Mouse (Mus musculus) kidney, adult 2 months (tissue): Measurements from ENCODE around the gene Dynlt3. TPM values are rescaled to one million over a fixed set of nuclear protein-coding genes. Genes with fewer than 3 reads are reported as not detected.
A peak's percentile ranks its signal among the peaks of the same experiment; 100 is the strongest.
"Not testable (repeated sequence)": the region's sequence is repeated elsewhere in the genome, so short reads cannot be mapped to it uniquely, and the experiment has no call there.

Experiments
- DNase-seq: peaks from one replicate; pipeline ENCODE4 v3.0.0; 2021
- H3K27ac ChIP-seq: fragments of 200-500 bp; 2 replicates; pipeline ENCODE4 v1.5.1; 2012; ENCODE audit warnings: low read depth, low read length, control low read depth, inconsistent platforms; ENCODE audit not compliant: insufficient read depth
- H3K27me3 ChIP-seq: fragments of 200-500 bp; replicated peaks from 2 replicates; pipeline ENCODE4 v1.6.1; 2012; ENCODE audit warnings: mild to moderate bottlenecking, moderate library complexity, low read length, inconsistent platforms; ENCODE audit not compliant: control insufficient read depth, insufficient read depth
- H3K36me3 ChIP-seq: fragments of 200-500 bp; 2 replicates; pipeline ENCODE4 v1.6.1; 2012; ENCODE audit warnings: mild to moderate bottlenecking, moderate library complexity, low read length, inconsistent platforms; ENCODE audit not compliant: control insufficient read depth, insufficient read depth
- H3K4me1 ChIP-seq: fragments of 200-500 bp; 2 replicates; pipeline ENCODE4 v1.6.1; 2011; ENCODE audit warnings: low read length; ENCODE audit not compliant: control insufficient read depth, insufficient read depth
- H3K4me3 ChIP-seq: fragments of 200-500 bp; 2 replicates; pipeline ENCODE4 v1.5.1; 2011; ENCODE audit warnings: mild to moderate bottlenecking, low read depth, low read length, control low read depth; ENCODE audit not compliant: insufficient read depth
- CTCF ChIP-seq: fragments of 200-500 bp; conservative IDR thresholded peaks from 2 replicates; pipeline ENCODE4 v1.5.1; 2011; ENCODE audit warnings: low read depth, mild to moderate bottlenecking, control low read depth, low read length, moderate library complexity, mixed read lengths; ENCODE audit not compliant: insufficient read depth, insufficient read length
- POLR2A ChIP-seq: fragments of 200-500 bp; IDR thresholded peaks from one replicate; pipeline ENCODE4 v1.6.1; 2011; ENCODE audit warnings: low read depth, low read length, control low read depth
- WGBS: fragments of 180-500 bp; shearing (Covaris S2); methylation state at CpG from one replicate; pipeline ENCODE4 v1.1.7; 2018; 5-methylcytosine and 5-hydroxymethylcytosine counted together
- polyA plus RNA-seq: library from polyadenylated mRNA; depleted of rRNA; stranded (reverse); fragments of >200 nt; gene quantifications from 2 replicates; pipeline ENCODE4 v1.2.3, GENCODE M21; 2012; rRNA removed

Gene Dynlt3
- polyA plus RNA-seq, result 47.5 and 69.6 TPM in 2 replicates

DNA sequence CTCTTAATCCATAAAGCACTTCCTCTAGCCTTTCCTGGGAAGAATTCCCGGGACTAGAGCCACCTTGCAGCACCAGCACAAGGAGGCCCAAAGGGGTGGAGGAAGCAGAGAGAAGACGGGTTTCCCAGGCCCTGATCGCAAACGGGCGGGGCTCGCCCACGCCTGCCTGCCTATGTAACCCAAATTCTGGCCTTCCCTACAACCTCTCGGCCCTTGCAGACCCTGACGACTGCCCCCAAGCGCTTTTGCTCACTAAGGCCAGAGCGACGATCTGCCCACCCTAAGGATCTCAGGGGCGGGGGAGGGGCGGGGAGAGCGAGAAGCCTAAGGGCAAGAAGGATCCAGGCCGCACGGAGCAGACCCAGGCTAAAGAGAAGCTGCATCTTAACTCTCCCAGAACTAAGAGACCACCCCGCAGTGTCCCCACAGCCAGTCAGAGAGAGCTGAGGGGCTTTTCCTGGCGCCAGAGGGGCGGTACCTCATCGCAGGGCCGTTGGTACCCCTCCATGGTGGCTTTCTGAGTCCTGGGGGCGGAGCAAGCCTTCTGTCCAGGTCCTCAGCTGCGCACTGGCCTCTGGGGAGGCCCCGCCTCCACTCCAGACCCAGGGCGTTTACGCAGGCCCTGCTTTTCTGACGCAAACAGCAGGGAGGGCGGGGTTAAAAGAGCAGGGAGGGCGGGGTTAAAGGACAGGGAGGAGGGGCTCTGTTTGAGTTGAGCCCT is at the start of gene Dynlt3:
Gene Dynlt3 (minus strand): TSS at position 613 of the 721 bp plus-strand sequence.
- Histone ChIP-seq H3K4me1 (0 out of 2 replicates have a peak, but pooled peaks cover 2% of the 10 kb centered on the region), H3K27ac (peak within 1 kb of the TSS; percentile 65), H3K4me3 (peak within 1 kb of the TSS; percentile 93), H3K27me3 (no peaks in the 10 kb centered on the region), H3K36me3 (no peaks in the 10 kb centered on the region)
- WGBS, result under 1% methylated on average over 30 of the region's 30 CpGs
- DNase-seq, result peak; percentile 88
- TF ChIP-seq CTCF (no peak), POLR2A (no peak)

DNA sequence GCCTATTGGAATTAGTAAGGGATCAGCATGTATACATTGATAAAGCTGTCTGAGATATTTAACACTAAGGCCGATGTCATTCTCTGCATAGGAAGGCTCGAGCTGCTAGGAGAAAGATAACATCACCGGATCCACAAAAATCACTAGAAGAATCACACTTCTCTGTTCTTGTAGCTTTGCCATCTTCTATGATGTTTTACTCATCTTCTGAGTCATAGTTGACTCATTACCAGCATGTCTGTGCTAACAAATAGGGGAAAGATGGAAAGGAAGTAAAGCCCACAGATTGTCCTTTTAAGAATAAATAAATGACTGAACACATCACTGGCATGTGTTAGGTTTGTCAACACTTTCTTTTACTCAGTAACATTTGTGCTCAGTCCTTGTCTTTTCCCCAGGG is 37.0 kb upstream of the Dynlt3 start:
- DNase-seq, result no peak
- Histone ChIP-seq H3K4me3 (no peak overlapping the region), H3K4me1 (no peaks in the 10 kb centered on the region), H3K36me3 (no peaks in the 10 kb centered on the region), H3K27me3 (no peaks in the 10 kb centered on the region), H3K27ac (no peak overlapping the region)
- 92% methylated on average over 3 of the region's 3 CpGs for WGBS
- TF ChIP-seq CTCF, result no peak
- no peak for TF ChIP-seq POLR2A

DNA sequence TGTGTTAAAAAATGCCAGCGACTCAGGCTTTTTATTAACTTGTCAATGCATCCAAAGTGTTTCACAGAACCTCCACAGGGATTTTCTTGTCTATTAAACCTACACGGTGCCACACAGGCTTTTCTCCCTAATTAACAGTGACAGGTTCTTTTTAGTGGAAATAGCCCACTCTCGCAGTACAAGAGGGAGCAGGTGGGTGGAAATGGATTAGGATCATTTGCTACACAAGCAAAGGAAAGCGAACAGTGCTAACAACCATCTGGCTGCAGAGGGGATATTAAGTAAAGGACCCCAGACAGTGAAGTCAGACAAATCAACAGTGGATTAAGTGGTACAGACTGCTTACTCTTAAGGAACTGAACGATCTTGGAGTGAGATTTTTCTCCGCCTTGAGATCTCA is 33.2 kb upstream of the Dynlt3 start:
- no peaks in the 10 kb centered on the region for H3K4me1 ChIP-seq
- no peak overlapping the region for H3K4me3 ChIP-seq
- no peak for DNase-seq
- 81% methylated on average over 6 of the region's 6 CpGs for WGBS
- H3K27me3 ChIP-seq, result no peaks in the 10 kb centered on the region
- no peak overlapping the region for H3K27ac ChIP-seq
- TF ChIP-seq CTCF (no peak), POLR2A (no peak)
- H3K36me3 ChIP-seq, result no peaks in the 10 kb centered on the region

DNA sequence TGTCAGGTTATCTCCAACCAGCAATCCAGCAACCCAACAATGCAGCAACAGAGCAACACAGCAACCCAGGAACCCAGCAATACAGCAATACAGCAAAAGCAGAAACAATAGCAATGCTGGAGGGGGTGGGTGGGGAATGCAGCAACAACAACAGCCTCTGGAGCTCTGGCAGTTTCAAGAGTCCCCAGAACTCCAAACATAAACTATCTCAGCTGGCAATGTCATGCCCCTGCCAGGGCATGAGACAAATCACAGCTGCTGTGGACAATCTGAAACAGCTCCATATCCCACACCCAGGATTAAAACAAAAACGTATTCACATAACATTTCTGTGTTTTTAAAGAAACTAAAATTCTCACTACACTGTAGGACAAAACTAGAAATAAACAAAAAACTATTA is 9.2 kb upstream of the Dynlt3 start:
- Histone ChIP-seq H3K4me1 (no peaks in the 10 kb centered on the region), H3K27ac (no peak overlapping the region), H3K4me3 (no peak overlapping the region), H3K27me3 (no peaks in the 10 kb centered on the region), H3K36me3 (no peaks in the 10 kb centered on the region)
- DNase-seq, result no peak
- WGBS, result 13% methylated on average over 1 of the region's 1 CpGs
- TF ChIP-seq POLR2A (no peak), CTCF (no peak)

DNA sequence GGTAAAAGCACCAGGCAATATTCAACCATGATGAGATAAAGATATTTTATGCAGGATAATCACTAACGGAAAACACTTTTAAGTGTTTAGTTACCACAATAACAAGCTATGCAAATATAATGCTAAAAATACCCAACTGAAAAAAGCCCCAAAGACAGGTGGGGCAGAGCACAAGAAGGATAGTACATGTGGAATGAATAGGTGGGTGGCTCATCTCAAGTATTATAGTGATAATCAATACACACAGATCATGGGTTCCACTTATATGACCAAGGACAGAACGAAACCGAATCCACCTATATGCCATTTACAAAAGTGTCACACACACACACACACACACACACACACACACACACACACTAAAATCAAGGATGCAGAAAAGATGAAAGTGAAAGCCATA is 8.6 kb upstream of the Dynlt3 start:
- no peak for TF ChIP-seq CTCF
- no peak for TF ChIP-seq POLR2A
- Histone ChIP-seq H3K27ac (no peak overlapping the region), H3K4me3 (no peak overlapping the region), H3K27me3 (no peaks in the 10 kb centered on the region), H3K36me3 (no peaks in the 10 kb centered on the region), H3K4me1 (no peaks in the 10 kb centered on the region)
- 84% methylated on average over 3 of the region's 3 CpGs for WGBS
- no peak for DNase-seq

DNA sequence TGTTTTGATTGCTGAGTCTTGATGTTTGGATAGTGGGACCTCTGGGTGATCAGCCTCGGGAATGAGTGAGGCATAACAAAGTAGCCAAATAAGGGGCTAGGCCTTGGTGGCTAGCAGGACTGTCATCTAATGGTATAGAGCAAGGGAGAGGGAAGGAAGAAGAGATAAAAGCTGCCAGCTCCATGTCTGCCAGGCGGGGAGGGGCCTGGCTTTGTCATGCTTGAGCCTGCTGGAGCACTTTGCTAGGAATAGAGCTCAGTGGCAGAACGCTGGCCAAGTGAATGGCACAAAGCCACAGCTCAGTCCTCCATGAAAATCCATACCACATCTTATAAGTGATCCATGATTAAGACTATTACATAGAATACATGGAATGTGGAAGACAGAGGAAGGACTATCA is 10.0 kb downstream of the Dynlt3 start:
- H3K36me3 ChIP-seq, result no peaks in the 10 kb centered on the region
- H3K4me1 ChIP-seq, result no peaks in the 10 kb centered on the region
- H3K27me3 ChIP-seq, result no peaks in the 10 kb centered on the region
- 66% methylated on average over 3 of the region's 3 CpGs for WGBS
- TF ChIP-seq POLR2A, result no peak
- no peak for TF ChIP-seq CTCF
- DNase-seq, result no peak
- no peak overlapping the region for H3K4me3 ChIP-seq
- no peak overlapping the region for H3K27ac ChIP-seq

DNA sequence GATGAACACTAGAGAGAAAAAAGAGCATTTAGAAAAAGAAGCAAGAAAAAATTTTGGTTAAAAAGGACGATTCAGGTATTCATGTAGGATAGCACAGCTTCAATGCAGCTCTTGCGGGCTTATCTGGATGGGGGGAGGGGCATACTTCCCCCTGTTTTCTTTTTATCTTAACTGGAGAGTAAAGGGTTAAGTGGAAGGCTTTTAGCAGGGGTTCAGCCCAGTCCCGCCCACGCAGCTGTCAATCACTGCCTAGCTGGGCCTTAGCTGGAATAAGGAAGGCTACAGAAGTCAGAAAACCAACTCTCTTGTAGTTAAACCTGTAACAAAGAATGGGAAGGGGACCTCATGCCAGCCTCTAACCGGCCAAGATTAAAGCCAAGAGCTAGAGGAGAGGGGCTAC is 22.2 kb downstream of the Dynlt3 start:
- not testable (repeated sequence) for DNase-seq, H3K4me3 ChIP-seq, H3K36me3 ChIP-seq, H3K27me3 ChIP-seq, H3K27ac ChIP-seq, H3K4me1 ChIP-seq
- WGBS, result 86% methylated on average over 5 of the region's 5 CpGs

DNA sequence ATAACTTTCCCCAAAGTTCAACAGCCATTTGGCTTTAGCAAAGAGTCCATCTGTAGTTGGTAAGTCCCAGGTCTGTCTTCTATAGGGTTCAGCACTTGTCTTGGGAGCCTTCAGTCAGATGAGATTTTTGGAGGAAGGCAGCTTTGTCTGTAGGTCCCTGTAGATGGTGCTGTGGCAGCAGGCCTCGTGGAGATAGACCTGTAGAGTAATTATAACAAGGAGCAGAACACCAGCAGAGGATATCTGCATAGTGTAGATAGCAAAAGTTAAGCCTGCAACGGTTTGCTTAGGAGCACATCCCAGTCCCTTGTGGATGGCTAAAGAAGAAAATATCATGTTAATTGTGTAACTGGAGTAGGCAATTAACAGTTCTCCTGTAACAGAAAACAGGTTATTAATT is 22.7 kb downstream of the Dynlt3 start:
- not testable (repeated sequence) for H3K4me3 ChIP-seq, H3K27me3 ChIP-seq, H3K27ac ChIP-seq, H3K4me1 ChIP-seq, DNase-seq, H3K36me3 ChIP-seq
- 51% methylated on average over 2 of the region's 2 CpGs for WGBS

Other genes with a start within 250 kb of the Dynlt3 start
- 1.5 and 2.4 TPM in 2 replicates for gene Cybb, start 175.2 kb downstream of the Dynlt3 start, polyA plus RNA-seq
- gene H2al1o, start 90.6 kb downstream of the Dynlt3 start, polyA plus RNA-seq, result not detected in 2 replicates
- gene Hypm, start 183.9 kb upstream of the Dynlt3 start, polyA plus RNA-seq, result not detected in 2 replicates
- not detected in 2 replicates for gene H2al3, start 186.7 kb upstream of the Dynlt3 start, polyA plus RNA-seq
- gene Sytl5, start 222.6 kb upstream of the Dynlt3 start, polyA plus RNA-seq, result 0.15 and 0.16 TPM in 2 replicates